Mouse (Mus musculus): Measurements from ENCODE around the gene Dph1. TPM values are rescaled to one million over a fixed set of nuclear protein-coding genes. Genes with fewer than 3 reads are reported as not detected.
"Not testable (repeated sequence)": the region's sequence is repeated elsewhere in the genome, so short reads cannot be mapped to it uniquely, and the experiment has no call there.

Dph1 gene
- polyA plus RNA-seq, 1 experiment from 2014 or later = 23.7 TPM

DNA sequence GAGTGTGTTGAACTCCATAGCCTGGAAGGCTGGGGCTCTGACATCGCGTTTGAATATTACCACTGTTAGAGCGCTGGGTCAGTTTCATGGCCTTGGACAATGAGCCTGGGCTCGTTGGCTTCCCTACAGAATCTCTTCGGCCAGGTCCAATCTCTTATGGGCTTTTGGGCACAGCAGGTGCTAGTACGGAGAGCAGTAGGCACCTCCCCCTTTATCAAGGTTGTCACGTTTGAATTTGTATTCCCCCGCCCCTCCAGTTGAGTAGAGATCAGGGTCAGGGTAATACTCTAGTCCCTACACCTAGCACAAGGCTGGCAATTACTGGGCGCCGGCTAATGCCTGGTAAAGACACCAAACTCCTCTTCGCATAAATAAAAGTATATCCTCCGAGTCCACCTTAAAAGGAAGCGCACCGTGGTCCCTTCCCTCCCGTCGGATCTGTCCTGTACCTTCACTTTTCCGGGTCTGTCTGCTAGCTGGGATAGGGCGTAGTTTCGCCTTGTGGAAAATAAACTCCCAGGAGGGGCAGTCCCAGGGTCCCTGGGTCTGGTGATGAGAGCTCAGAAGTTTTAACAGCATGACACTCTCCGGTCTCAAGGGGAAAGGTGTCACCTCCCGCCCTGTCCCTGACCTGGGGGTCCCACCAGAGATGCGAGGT is 1.2 kb downstream of the Dph1 start:
- Histone ChIP-seq H3K9ac (ENCODE audit: low read length) (peak overlapping the region; percentile 79), H3K4me2 (ENCODE audit: low read length) (peak overlapping the region; percentile 94), H3K4me3 (ENCODE audit: control insufficient read depth in 1 of 2, insufficient read depth in 1 of 2, low read depth in 1 of 2, low read length in 2 of 2) (peak overlapping the region; percentile 74 to 86), H3K9me3 (ENCODE audit: control insufficient read depth, low read length) (no peaks in the 10 kb centered on the region), H3K4me1 (ENCODE audit: control insufficient read depth in 2 of 2, insufficient read depth in 2 of 2, low read length in 2 of 2) (peaks cover 18 to 37% of the 10 kb centered on the region in 2 experiments), H3K27ac (replicated peaks in 1 of 2; ENCODE audit: control insufficient read depth in 1 of 2, insufficient read depth in 1 of 2, low read depth in 2 of 2, low read length in 2 of 2) (peak overlapping the region; percentile 12 to 74; a peak in 3 of 4 replicates), H3K36me3 (ENCODE audit: control insufficient read depth, insufficient read depth, low read length) (peaks cover 10% of the 10 kb centered on the region), H3K27me3 (ENCODE audit: control insufficient read depth, insufficient read depth, low read length) (peaks cover 12% of the 10 kb centered on the region; the same call in 1 of the 2 replicates)
- under 1% methylated on average over 22 of the region's 22 CpGs for WGBS
- ATAC-seq (ENCODE audit: insufficient number of reproducible peaks, insufficient read depth, low FRiP score, low read depth) = no peak; the same call in 1 of the 2 replicates

DNA sequence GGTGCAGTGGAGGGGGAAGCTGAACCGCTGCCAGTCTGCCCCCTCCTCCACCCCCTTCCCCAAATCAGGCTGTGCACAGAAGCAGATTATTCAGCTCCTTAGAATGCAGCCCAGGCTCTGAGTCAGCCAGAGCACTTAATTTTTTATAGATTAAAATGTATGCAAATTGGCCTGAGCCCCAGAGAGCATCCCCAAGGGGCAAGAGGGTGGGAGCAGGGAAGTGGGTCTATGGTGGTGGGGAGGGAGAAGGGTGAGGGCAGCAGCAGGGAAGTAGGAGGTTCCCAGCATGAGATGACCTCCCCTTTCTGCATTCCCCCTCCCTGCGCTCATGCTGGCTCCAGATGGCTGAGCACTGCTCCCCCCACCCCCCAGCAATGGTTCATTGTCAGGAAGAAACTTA is 6.1 kb downstream of the Dph1 start:
- no peaks in the 10 kb centered on the region for H3K9me3 ChIP-seq (ENCODE audit: control insufficient read depth, low read length)
- no peak overlapping the region for H3K9ac ChIP-seq (ENCODE audit: low read length)
- H3K36me3 ChIP-seq (ENCODE audit: control insufficient read depth, insufficient read depth, low read length) = peaks cover 58% of the 10 kb centered on the region
- peaks cover 0 to 11% of the 10 kb centered on the region in 2 experiments; a peak in 2 of 4 replicates for H3K4me1 ChIP-seq (ENCODE audit: control insufficient read depth in 2 of 2, insufficient read depth in 2 of 2, low read length in 2 of 2)
- no peak overlapping the region for H3K4me2 ChIP-seq (ENCODE audit: low read length)
- H3K4me3 ChIP-seq (ENCODE audit: control insufficient read depth in 1 of 2, insufficient read depth in 1 of 2, low read depth in 1 of 2, low read length in 2 of 2) = no peak overlapping the region
- no peak for ATAC-seq (ENCODE audit: insufficient number of reproducible peaks, insufficient read depth, low FRiP score, low read depth)
- H3K27ac ChIP-seq (replicated peaks in 1 of 2; ENCODE audit: control insufficient read depth in 1 of 2, insufficient read depth in 1 of 2, low read depth in 2 of 2, low read length in 2 of 2) = no peak overlapping the region
- 88% methylated on average over 2 of the region's 2 CpGs for WGBS
- no peaks in the 10 kb centered on the region for H3K27me3 ChIP-seq (ENCODE audit: control insufficient read depth, insufficient read depth, low read length)

DNA sequence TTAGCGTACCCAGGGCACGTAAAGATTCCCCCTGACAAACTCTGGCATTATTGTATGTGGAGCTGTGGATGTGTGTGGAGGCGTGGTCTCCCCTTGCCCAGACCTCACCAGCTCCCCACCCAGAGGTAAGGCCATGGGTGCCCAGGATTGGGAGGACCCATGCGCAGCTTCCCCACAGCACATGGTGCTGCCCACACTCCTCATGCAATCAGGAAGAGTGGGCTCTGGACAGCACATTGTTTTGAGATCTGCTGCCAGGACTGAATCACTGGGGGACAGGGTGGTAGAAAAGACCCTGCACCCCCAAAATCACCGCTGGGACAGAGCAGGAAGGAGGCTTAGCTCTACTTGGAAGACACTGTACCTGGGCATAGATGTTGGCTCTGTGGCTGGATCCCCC is 6.5 kb downstream of the Dph1 start:
- Histone ChIP-seq H3K36me3 (ENCODE audit: control insufficient read depth, insufficient read depth, low read length) (peaks cover 60% of the 10 kb centered on the region), H3K27ac (replicated peaks in 1 of 2; ENCODE audit: control insufficient read depth in 1 of 2, insufficient read depth in 1 of 2, low read depth in 2 of 2, low read length in 2 of 2) (no peak overlapping the region), H3K4me1 (ENCODE audit: control insufficient read depth in 2 of 2, insufficient read depth in 2 of 2, low read length in 2 of 2) (peaks cover under 1 to 9% of the 10 kb centered on the region in 2 experiments; a peak in 3 of 4 replicates), H3K4me2 (ENCODE audit: low read length) (no peak overlapping the region), H3K9ac (ENCODE audit: low read length) (no peak overlapping the region), H3K27me3 (ENCODE audit: control insufficient read depth, insufficient read depth, low read length) (no peaks in the 10 kb centered on the region), H3K4me3 (ENCODE audit: control insufficient read depth in 1 of 2, insufficient read depth in 1 of 2, low read depth in 1 of 2, low read length in 2 of 2) (no peak overlapping the region), H3K9me3 (ENCODE audit: control insufficient read depth, low read length) (no peaks in the 10 kb centered on the region)
- ATAC-seq (ENCODE audit: insufficient number of reproducible peaks, insufficient read depth, low FRiP score, low read depth) = no peak
- WGBS = 92% methylated on average over 5 of the region's 5 CpGs

DNA sequence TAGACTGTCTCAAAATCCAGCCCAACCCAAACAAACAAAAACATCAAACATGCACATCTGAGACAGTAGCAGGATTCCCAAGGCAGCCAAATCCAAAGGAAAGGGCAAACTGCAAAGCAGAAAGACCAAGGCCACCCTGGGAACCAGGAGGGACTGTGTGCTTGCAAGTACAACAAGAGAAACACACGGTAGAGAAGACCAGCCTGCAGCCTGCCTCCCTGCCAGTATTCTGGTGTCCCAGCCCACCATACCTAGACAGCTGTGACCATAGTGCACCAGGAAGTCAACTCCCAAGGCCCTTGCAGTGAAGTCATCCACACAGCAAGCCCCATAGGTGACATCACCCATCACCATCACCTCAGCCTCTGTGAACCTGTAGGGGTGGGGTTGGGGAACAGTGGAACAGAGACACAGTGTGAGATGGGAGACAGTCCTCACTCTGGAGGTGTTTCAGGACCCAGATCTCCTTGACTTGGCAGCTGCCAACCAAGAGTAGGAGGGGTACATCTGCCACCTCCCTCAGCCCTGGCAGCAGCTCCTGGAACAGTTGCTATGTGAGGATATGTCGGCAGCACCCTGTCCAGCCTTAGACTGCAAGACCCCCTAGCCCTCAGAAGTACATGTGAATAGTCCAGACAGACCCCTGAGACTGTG is 7.0 kb downstream of the Dph1 start:
- WGBS = 70% methylated on average over 2 of the region's 2 CpGs
- H3K27me3 ChIP-seq (ENCODE audit: control insufficient read depth, insufficient read depth, low read length) = no peaks in the 10 kb centered on the region

DNA sequence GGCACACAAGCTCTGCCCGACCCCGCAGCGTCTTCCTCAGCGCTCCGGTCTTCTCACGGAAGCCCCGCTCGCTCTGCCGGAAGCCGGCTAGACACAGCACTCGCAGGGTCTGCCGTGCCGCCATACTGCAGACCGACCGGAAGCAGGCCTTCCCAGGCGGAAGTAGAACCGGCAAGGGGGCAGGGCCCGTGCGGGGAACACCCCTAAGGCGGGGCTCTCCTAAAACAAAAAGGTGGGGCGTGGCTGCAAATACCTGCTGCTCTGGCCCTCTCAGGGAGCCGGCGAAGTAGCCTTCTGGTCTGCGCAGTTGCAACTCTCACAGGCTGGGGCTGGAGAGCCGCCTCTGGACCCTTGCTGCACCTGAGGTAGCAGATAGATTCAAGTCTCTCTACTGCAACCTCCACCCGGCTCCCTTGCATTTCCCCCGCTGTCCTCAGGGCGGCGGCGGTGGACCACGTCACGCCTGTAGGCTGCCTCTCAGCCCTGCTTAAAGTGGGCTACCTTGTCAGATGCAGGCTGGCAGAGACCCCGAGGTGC is 12.3 kb downstream of the Dph1 start, which contains the start of gene Ovca2:
Gene Ovca2 (minus strand): TSS at position 164 of the 537 bp plus-strand sequence.
- Histone ChIP-seq H3K27ac (replicated peaks in 1 of 2; ENCODE audit: control insufficient read depth in 1 of 2, insufficient read depth in 1 of 2, low read depth in 2 of 2, low read length in 2 of 2) (peak within 1 kb of the TSS; percentile 70 to 75), H3K9ac (ENCODE audit: low read length) (peak within 1 kb of the TSS; percentile 88), H3K4me1 (ENCODE audit: control insufficient read depth in 2 of 2, insufficient read depth in 2 of 2, low read length in 2 of 2) (peaks cover 8 to 19% of the 10 kb centered on the region in 2 experiments), H3K4me3 (ENCODE audit: control insufficient read depth in 1 of 2, insufficient read depth in 1 of 2, low read depth in 1 of 2, low read length in 2 of 2) (peak within 1 kb of the TSS; percentile 75 to 77), H3K4me2 (ENCODE audit: low read length) (peak within 1 kb of the TSS; percentile 73), H3K9me3 (ENCODE audit: control insufficient read depth, low read length) (no peaks in the 10 kb centered on the region), H3K27me3 (ENCODE audit: control insufficient read depth, insufficient read depth, low read length) (no peaks in the 10 kb centered on the region), H3K36me3 (ENCODE audit: control insufficient read depth, insufficient read depth, low read length) (peaks cover 60% of the 10 kb centered on the region)
- WGBS = under 1% methylated on average over 32 of the region's 33 CpGs
- peak; percentile 88 for ATAC-seq (ENCODE audit: insufficient number of reproducible peaks, insufficient read depth, low FRiP score, low read depth)

More for the DNA sequence above, 7.0 kb downstream of the Dph1 start:
- ATAC-seq (ENCODE audit: insufficient number of reproducible peaks, insufficient read depth, low FRiP score, low read depth) = no peak
- Histone ChIP-seq H3K4me2 (ENCODE audit: low read length) (no peak overlapping the region), H3K9ac (ENCODE audit: low read length) (no peak overlapping the region), H3K9me3 (ENCODE audit: control insufficient read depth, low read length) (no peaks in the 10 kb centered on the region), H3K36me3 (ENCODE audit: control insufficient read depth, insufficient read depth, low read length) (peaks cover 60% of the 10 kb centered on the region), H3K4me3 (ENCODE audit: control insufficient read depth in 1 of 2, insufficient read depth in 1 of 2, low read depth in 1 of 2, low read length in 2 of 2) (no peak overlapping the region), H3K27ac (replicated peaks in 1 of 2; ENCODE audit: control insufficient read depth in 1 of 2, insufficient read depth in 1 of 2, low read depth in 2 of 2, low read length in 2 of 2) (no peak overlapping the region), H3K4me1 (ENCODE audit: control insufficient read depth in 2 of 2, insufficient read depth in 2 of 2, low read length in 2 of 2) (peaks cover 3 to 9% of the 10 kb centered on the region in 2 experiments)

DNA sequence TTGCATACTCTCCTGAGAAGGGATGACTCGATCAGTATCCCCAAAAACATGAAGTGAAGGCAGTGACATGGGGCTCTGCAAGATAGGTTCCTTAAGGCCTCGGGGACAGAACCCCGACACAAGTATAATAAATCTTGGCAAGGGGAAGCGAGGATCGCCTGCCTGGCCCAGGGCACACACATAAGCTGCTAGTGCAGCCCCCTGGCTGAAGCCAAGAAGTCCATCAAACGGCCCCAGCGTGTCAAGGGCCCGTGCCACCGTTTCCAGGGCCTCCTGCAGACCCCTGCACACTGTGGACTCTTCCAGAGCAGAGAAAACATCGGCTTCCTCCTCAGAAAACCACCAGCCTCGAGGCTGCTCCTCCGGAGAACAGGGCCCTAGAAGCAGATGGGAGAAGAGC is 13.0 kb downstream of the Dph1 start:
- WGBS = 52% methylated on average over 12 of the region's 12 CpGs
- no peak for ATAC-seq (ENCODE audit: insufficient number of reproducible peaks, insufficient read depth, low FRiP score, low read depth)
- Histone ChIP-seq H3K9me3 (ENCODE audit: control insufficient read depth, low read length) (no peaks in the 10 kb centered on the region), H3K4me2 (ENCODE audit: low read length) (peak overlapping the region; percentile 73), H3K9ac (ENCODE audit: low read length) (peak overlapping the region; percentile 88), H3K4me1 (ENCODE audit: control insufficient read depth in 2 of 2, insufficient read depth in 2 of 2, low read length in 2 of 2) (peaks cover 10 to 23% of the 10 kb centered on the region in 2 experiments), H3K36me3 (ENCODE audit: control insufficient read depth, insufficient read depth, low read length) (peaks cover 52% of the 10 kb centered on the region), H3K27ac (replicated peaks in 1 of 2; ENCODE audit: control insufficient read depth in 1 of 2, insufficient read depth in 1 of 2, low read depth in 2 of 2, low read length in 2 of 2) (peak overlapping the region in 1 of 2 experiments; percentile 75; a peak in 2 of 4 replicates), H3K27me3 (ENCODE audit: control insufficient read depth, insufficient read depth, low read length) (peaks cover 5% of the 10 kb centered on the region), H3K4me3 (ENCODE audit: control insufficient read depth in 1 of 2, insufficient read depth in 1 of 2, low read depth in 1 of 2, low read length in 2 of 2) (peak overlapping the region; percentile 75 to 77)

DNA sequence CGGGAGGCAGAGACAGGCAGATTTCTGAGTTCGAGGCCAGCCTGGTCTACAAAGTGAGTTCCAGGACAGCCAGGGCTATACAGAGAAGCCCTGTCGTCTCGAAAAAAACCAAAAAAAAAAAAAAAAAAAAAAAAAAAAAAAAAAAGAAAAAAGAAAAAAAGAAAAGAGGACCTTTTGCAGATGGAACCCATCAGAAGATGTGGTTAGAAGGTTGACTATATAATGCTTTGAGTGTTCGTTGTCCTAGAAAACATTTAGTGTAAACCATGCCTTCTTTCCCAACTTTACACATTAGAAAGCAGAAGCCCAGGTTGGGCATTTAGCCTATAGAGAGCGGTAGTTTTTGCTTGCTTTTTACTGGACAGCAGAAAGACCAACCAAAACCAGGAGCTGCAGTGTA is 16.5 kb downstream of the Dph1 start:
- not testable (repeated sequence) for H3K4me3 ChIP-seq (ENCODE audit: control insufficient read depth in 1 of 2, insufficient read depth in 1 of 2, low read depth in 1 of 2, low read length in 2 of 2)
- WGBS = 69% methylated on average over 6 of the region's 6 CpGs
- peaks cover 16 to 47% of the 10 kb centered on the region in 2 experiments for H3K4me1 ChIP-seq (ENCODE audit: control insufficient read depth in 2 of 2, insufficient read depth in 2 of 2, low read length in 2 of 2)

More for the DNA sequence above, 16.5 kb downstream of the Dph1 start:
- not testable (repeated sequence) for H3K9ac ChIP-seq (ENCODE audit: low read length); H3K27ac ChIP-seq (replicated peaks in 1 of 2; ENCODE audit: control insufficient read depth in 1 of 2, insufficient read depth in 1 of 2, low read depth in 2 of 2, low read length in 2 of 2); H3K9me3 ChIP-seq (ENCODE audit: control insufficient read depth, low read length); H3K4me2 ChIP-seq (ENCODE audit: low read length); ATAC-seq (ENCODE audit: insufficient number of reproducible peaks, insufficient read depth, low FRiP score, low read depth)
- H3K27me3 ChIP-seq (ENCODE audit: control insufficient read depth, insufficient read depth, low read length) = peaks cover 38% of the 10 kb centered on the region
- H3K36me3 ChIP-seq (ENCODE audit: control insufficient read depth, insufficient read depth, low read length) = peaks cover 20% of the 10 kb centered on the region
